Mouse (Mus musculus) adrenal gland (tissue): Measurements from ENCODE around the gene Shisal2a.
"Not testable (repeated sequence)": the region's sequence is repeated elsewhere in the genome, so short reads cannot be mapped to it uniquely, and the experiment has no call there.

Experiments
- intact Hi-C: fragments of 180-260 bp; cut with DNase I; formaldehyde crosslinking; loops from one replicate; pipeline ENCODE4 v1.15.1; 2025

The Shisal2a gene

GRCm38 (mm10) chr4:108380146-108380545, 3.0 kb downstream of the Shisal2a start:
- intact Hi-C loops = no loop called here

GRCm38 (mm10) chr4:108379476-108379875, 3.7 kb downstream of the Shisal2a start:
- intact Hi-C loops = no loop called here

- intact Hi-C loops = no loop called here
Measured at GRCm38 (mm10) chr4:108372166-108372565, 11.0 kb downstream of the Shisal2a start.

GRCm38 (mm10) chr4:108371421-108371820, 11.7 kb downstream of the Shisal2a start:
- intact Hi-C loops = no loop called here

GRCm38 (mm10) chr4:108370409-108370808, 12.7 kb downstream of the Shisal2a start:
- intact Hi-C loops = no loop called here

- intact Hi-C loops = no loop called here
Measured at GRCm38 (mm10) chr4:108369254-108369653, 13.9 kb downstream of the Shisal2a start.

GRCm38 (mm10) chr4:108364111-108364476, 19.1 kb downstream of the Shisal2a start:
- intact Hi-C loops = no loop called here

GRCm38 (mm10) chr4:108363355-108364110, 19.6 kb downstream of the Shisal2a start:
- intact Hi-C loops = no loop called here

- intact Hi-C loops = no loop called here
Measured at GRCm38 (mm10) chr4:108362321-108363261, 20.6 kb downstream of the Shisal2a start.

GRCm38 (mm10) chr4:108360136-108361055, 22.8 kb downstream of the Shisal2a start:
- intact Hi-C loops = no loop called here

GRCm38 (mm10) chr4:108358498-108358897, 24.7 kb downstream of the Shisal2a start:
- intact Hi-C loops = no loop called here

- intact Hi-C loops = no loop called here
Measured at GRCm38 (mm10) chr4:108357458-108357857, 25.7 kb downstream of the Shisal2a start.

- intact Hi-C loops = not testable (repeated sequence)
Measured at GRCm38 (mm10) chr4:108353591-108353990, 29.6 kb downstream of the Shisal2a start.

- intact Hi-C loops = no loop called here
Measured at GRCm38 (mm10) chr4:108350819-108351218, 32.3 kb downstream of the Shisal2a start.

GRCm38 (mm10) chr4:108349836-108350547, 33.2 kb downstream of the Shisal2a start:
- intact Hi-C loops = loop anchor here (10.0 kb wide), 1 partner anchor 175 kb away; no protein-coding TSS in a partner anchor

GRCm38 (mm10) chr4:108349064-108349463, 34.1 kb downstream of the Shisal2a start:
- intact Hi-C loops = loop anchor here (10.0 kb wide), 1 partner anchor 176 kb away; no protein-coding TSS in a partner anchor

GRCm38 (mm10) chr4:108348256-108348875, 34.8 kb downstream of the Shisal2a start:
- intact Hi-C loops = loop anchor here (10.0 kb wide), 1 partner anchor 176 kb away; no protein-coding TSS in a partner anchor

GRCm38 (mm10) chr4:108347111-108347510, 36.0 kb downstream of the Shisal2a start:
- intact Hi-C loops = loop anchor here (10.0 kb wide), 1 partner anchor 178 kb away; no protein-coding TSS in a partner anchor

GRCm38 (mm10) chr4:108345826-108346225, 37.3 kb downstream of the Shisal2a start:
- intact Hi-C loops = loop anchor here (10.0 kb wide), 1 partner anchor 179 kb away; no protein-coding TSS in a partner anchor
